Mouse (Mus musculus): Measurements from ENCODE around the gene Hoxc5.

Gene Hoxc5

DNA sequence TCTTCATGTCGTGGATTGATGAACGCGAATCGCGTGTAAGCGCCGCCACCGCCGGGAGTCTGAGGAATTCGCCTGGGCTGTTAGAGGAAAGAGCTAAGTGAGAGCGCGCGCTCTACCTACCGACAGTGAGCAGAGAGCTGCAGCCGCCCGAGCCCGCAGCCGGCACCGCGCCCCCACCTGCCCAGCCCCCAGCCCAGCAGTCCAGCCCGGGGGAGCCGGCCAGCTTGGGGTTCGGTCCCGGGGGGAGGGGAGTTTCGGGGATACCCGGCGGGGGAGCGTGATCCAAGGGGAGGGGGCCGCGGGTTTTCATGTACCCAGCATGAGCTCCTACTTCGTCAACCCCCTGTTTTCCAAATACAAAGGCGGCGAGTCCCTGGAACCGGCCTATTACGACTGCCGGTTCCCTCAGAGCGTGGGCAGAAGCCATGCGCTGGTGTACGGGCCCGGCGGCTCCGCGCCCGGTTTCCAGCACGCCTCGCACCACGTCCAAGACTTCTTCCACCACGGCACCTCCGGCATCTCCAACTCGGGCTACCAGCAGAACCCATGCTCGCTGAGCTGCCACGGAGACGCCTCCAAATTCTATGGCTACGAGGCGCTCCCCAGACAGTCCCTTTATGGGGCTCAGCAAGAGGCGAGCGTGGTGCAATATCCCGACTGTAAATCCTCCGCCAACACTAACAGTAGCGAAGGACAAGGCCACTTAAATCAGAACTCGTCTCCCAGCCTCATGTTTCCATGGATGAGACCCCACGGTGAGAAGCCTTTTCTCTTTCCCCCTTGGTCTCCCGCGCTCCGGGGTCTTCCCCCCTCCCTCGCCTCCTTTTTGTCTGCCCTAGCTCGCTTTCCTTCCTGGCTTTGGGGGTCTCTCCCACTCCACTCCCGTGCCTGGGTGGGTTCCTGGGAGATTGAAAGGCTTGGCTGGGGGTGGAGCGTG, 23.5 kb downstream of the Hoxc5 start, which contains the start of gene Hoxc8:
TSS of gene Hoxc8 (plus strand) at position 147 of the 937 bp plus-strand sequence.
- no peak for DNase-seq (ENCODE audit: low read depth, low spot score)

DNA sequence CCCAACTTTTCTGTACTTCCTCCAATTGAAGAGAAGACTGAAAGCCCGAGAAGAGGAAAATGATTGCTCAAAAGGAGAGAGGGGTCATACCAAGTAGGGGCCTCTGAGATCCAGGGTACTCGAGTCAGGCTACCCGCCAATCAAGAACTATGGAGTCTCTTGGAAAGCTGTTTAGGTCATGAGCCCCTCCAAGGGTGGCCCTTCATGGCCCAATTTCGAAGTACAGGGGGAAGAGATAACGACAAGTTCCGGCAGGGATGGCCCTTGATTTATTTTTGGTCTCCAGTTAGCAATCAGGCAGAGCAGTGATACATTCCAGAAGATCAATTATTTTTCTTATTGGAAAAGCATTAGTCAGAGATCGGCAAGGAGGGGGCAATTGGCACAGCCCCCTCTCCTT, 24.5 kb downstream of the Hoxc5 start:
- no peak for DNase-seq (ENCODE audit: low read depth, low spot score)

DNA sequence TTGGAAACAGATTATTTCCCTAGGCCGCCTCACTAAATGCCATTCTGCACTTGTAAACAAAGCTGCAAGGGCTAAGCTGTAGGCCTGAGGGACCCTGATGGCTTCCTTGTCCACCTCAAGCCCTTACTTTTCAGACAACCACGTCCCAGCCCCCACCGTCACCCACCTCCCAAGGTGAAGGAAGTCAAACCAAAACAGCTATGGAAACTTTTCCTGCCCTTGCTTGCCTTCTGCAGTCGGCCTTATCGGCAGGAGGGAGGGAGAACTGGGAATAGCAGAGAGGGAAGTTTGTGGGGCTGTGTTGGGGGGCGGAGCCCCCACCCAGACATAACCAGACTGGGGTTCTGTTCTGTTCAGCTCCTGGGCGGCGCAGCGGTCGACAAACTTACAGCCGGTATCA, 25.0 kb downstream of the Hoxc5 start:
- DNase-seq (ENCODE audit: low read depth, low spot score): no peak

DNA sequence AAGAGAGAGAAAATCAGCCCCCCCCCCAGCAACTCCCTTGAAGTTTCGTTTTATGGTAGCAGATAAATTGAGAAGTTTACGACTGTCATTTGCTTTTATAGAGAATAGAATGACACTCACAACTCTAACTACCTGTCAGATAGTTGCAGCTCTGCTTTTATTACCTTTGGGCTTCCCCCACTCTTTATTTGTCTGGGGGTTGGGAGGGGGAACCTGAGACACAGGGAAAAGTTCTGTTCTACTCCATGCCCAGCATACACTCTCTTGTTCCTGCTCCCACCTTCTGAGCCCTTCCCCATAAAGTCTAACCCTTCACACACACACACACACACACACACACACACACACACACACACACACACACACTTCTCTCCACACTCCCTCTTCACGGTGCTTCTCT, 25.6 kb downstream of the Hoxc5 start:
- no peak for DNase-seq (ENCODE audit: low read depth, low spot score)

DNA sequence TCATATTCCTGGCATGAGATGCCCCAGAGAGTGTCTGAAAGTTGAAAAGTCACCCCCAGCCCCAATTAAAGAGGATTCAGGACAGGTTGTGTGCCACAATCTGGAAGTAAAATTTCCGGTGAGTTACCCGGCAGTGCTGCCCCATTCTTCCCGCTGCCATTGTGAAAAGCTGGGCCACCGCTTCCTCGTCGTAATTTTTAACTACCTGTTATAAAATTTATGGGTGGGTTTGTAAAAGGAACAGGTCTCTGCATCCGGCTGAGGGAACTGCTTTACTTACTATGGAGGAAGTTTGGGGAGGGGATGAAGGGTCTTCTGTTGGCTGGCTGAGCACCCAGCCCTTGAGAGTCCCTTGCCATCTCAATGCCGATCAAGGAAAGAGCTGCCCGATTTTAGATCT, 29.3 kb downstream of the Hoxc5 start:
- DNase-seq (ENCODE audit: low read depth, low spot score): no peak

DNA sequence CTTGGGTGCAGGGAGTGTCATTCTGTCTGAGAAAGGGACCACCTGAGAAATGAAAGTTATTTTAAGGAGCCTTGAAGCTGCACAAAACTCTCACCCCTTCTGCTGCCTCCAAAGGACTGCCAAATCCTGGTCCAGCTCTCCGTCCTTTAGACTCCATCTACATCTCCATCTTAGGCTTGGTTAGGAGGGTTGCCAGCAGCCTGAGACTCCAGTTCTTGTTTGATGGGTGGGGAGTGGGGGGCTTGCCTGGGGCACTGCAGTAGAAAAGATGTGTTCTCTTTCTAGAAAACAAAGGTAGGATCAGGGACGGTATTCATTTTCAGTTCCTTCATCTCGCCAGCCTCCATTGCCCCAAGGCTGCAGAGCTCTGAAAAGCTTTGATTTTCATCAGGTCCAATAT, 30.2 kb downstream of the Hoxc5 start:
- no peak for DNase-seq (ENCODE audit: low read depth, low spot score)

DNA sequence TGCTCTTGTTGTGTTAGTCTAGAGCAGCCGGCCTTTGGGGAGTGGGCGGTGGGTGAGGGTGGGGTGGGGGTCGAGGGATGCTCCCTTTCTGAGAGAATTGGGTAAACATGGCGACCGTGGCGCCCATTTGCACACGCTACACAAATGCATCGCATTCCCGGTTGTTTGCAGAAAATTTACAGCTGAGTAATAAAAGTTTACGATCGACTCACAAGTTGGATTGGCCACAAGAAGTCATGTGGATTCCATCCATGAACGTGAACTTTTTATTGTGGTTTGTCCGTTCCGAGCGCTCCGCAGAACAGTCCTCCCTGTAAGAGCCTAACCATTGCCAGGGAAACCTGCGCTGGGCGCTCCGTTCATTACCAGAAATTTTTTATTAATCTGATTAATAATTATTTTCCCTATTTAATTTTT, 30.7 kb downstream of the Hoxc5 start, which contains the start of gene Hoxc6:
TSS of gene Hoxc6 (plus strand) at position 319 of the 417 bp plus-strand sequence.
- DNase-seq (ENCODE audit: low read depth, low spot score): no peak

DNA sequence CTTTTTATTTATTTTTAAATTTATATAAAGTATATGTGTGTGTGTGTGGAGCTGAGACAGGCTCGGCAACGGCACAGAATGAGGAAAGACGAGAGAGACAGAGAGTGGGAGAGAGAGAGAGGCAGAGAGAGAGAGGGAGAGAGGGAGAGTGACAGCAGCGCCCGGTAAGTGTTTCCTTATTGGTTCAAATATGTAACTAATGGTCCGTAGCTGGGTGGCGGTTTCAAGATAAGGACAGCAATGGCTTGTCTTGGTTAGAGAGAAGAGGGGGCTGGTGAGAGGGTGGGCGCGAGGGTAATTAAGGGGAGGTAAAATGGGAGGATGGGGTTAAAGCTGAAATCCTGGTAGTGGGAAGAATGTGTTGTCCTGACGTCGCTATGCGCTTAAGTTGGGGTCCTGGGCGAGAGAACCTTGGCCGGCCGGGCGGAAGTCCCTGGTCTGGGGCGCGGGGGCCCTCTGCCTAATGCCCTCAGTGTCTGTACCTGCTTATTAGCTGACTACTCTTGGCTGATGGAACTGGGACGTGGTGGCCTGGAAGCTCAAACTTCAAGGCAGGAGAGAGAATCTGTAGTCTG, 31.5 kb downstream of the Hoxc5 start:
- DNase-seq (ENCODE audit: low read depth, low spot score): no peak

DNA sequence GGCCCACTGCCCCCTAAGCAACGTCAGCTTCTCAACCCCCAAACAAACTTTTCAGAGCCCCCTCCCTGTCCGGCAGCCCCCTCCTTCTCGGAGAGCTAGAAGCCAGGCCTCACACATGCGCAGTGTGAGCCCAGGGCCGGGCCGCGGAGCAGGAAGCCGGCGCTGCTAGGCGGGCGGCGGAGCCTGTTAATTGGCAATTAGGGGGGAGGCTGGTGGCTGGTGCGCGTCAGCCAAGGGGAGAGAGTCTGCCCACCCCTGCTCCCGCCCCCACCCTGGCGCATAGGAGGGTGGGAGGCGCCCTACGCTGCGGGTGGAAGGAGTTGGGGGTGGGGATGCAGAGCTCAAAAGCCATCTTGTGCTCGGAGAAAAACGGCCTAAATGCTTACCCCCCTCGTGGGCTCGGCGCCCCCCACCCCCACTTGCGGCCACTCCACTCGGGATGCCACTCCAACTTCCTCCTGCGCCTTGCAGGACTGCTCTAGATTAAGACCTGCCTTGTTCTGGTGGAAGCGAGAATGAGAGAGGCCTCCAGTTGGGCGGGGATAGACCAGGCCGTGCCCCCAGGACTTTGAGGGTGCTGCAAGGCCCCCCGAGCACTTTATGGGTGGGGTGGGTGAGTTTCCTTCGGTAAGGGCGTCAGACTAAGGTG, 32.1 kb downstream of the Hoxc5 start:
- DNase-seq (ENCODE audit: low read depth, low spot score): peak; percentile 91

DNA sequence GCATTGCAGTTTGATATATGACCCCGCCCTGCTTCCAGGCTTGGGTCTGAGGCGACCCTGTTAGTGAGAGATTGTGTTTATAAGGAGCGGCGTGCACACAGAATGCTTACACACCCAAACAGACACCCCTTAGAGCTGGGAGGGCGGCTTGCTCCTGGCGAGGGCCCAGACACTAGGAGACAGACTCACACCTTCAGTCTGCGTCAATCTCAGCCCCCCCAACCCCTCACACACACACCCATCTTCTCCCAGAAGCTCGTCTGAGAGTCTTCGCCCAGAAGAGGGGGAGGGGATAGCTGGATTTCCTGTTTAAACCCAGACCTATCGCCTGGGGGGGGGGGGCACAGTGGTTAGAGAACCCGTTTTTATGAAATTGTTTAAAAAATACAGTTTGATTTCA, 32.7 kb downstream of the Hoxc5 start:
- no peak for DNase-seq (ENCODE audit: low read depth, low spot score)

DNA sequence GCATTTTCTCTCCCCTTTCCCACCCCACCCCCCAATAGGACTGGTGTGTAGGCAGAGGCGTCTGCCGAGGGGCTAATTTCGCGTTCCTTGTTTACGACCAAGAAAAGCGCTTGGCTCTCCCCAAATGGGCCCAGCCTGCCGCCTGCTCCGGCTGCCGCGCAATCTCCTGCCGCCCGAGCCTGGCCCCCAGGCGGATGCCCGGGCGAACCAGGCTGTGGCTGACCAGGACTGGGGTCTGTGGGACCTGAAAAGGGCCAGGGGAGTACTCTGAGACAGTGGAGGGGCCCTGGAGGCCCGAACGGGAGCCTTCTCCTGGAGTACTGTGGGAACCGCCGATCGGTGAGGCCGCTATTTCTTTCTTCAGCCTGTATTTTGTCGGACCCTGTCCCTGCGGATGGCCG, 33.3 kb downstream of the Hoxc5 start:
- no peak for DNase-seq (ENCODE audit: low read depth, low spot score)

DNA sequence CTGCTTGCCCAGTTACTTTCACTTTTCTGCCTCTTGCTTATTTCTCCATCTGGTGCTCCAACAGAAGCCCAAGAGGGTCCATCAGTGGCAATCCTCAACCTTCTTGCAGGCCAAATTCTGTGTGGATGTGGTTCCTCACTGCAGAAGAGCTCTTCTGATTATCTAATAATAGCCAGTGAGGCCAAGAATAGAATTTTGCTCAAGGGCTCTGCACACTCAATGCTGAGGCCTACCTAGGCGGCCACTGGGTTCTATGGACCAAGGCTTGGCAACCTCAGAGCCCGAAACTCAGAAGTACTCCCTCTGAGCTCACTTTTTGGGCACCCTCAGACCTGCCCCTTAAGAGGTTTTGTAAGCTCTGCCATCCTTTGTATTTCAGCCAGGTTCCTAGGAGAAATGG, 34.1 kb downstream of the Hoxc5 start:
- DNase-seq (ENCODE audit: low read depth, low spot score): no peak

DNA sequence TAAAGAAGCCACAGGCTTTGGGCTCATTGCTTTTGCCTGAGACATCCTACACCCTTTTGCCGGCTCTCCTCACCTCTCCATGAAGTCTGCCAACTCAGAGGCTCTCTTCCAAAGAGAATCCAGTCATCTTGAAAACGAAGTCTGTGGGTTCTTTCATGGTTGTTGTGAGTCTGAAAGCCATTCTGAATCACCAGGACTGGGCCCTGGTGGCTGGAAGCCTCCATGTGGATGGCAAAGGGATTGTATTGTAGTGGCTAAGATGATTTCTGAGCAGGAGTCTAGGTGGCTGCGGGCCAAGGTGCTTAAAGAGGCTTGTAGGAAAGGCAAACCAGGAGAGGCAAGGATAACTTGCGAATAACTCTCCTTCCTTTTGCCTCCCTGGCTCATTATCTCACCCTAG, 34.9 kb downstream of the Hoxc5 start:
- DNase-seq (ENCODE audit: low read depth, low spot score): no peak

DNA sequence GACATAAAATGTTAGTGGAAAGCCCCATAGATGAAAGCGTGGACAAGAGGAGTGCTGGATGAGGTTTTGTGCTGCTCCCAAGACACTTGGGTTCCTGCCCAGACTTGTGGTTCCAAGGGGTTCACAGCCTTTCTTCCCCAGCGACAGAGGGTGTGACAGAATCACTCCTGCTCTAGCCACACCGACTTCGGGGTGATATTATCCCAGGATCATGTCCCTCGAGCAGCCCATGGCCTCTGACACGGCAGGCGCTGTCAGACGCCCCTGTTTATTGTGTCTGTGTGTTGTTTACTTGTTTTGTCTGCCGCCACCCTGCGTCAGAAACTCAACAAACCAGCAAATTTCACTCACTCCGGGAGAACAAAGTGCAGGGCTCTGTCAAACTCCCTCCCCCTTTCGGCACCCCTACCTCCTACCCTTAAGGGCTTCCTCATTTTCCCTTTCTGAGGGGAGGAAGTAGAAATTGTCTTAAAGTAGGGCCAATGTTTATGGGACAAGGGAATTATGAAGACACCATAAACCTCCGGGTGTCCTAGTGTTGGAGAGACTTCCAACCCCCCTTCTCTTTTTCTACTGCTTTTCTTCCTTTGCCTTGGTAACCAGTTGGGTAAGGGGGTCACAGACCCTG, 35.7 kb downstream of the Hoxc5 start:
- DNase-seq (ENCODE audit: low read depth, low spot score): no peak

DNA sequence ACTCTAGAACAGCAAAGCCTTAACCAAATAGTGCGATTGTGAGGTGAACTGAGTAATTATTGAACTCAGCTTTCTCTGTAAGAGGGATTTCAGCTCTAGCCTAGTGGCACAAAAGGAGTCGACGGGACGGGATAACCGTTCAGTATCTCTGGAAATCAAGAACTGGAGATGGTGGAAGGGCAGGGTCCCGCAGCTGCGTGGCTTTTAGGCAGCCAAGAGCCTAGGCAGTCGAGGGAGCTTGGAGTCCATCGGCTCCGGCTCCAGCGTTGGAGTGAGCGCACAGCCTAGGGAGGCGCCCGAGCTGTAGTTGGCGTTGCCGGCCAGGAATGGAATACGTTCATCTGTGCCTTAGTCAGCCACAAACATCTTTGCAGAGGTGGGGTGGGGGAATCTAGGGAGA, 38.1 kb downstream of the Hoxc5 start:
- DNase-seq (ENCODE audit: low read depth, low spot score): no peak

DNA sequence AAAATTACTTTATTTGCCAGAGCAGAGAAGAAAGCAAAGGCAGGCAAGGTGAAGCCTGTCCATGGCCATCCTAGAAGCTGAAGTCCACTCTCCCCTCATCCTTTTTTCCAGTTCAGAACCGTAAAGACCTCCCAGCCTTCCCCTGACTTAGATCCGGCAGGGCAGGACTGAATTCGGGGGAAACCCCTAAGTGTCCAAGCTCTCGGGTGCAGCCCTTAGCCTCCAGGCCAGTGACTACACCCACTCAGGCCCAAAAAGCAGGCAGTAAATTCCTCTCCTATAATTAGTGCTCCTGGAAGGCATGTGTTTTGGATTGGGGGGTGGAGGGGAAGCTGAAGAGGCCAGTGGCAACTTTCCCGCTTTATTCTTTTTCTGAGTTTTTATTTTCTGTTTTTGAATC, 38.6 kb downstream of the Hoxc5 start:
- DNase-seq (ENCODE audit: low read depth, low spot score): no peak

DNA sequence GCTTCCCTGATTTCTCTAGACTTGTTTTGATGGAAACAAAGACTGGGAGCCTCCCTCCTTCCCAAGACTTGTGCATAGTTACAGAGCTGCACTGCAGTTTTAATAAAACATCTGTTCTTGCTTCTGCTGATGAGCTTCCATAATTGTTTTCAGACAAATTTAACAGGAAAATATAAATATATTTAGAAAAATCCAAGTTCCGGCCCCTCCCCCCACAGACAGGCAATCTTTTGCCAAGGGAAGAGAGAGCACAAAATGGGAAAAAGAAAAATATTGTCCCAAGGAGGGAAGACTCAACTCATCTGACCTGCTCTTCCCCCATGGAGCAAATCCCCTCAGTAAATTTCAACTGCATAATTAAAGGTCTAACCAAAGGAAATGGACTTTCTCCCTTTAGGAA, 39.1 kb downstream of the Hoxc5 start:
- no peak for DNase-seq (ENCODE audit: low read depth, low spot score)

DNA sequence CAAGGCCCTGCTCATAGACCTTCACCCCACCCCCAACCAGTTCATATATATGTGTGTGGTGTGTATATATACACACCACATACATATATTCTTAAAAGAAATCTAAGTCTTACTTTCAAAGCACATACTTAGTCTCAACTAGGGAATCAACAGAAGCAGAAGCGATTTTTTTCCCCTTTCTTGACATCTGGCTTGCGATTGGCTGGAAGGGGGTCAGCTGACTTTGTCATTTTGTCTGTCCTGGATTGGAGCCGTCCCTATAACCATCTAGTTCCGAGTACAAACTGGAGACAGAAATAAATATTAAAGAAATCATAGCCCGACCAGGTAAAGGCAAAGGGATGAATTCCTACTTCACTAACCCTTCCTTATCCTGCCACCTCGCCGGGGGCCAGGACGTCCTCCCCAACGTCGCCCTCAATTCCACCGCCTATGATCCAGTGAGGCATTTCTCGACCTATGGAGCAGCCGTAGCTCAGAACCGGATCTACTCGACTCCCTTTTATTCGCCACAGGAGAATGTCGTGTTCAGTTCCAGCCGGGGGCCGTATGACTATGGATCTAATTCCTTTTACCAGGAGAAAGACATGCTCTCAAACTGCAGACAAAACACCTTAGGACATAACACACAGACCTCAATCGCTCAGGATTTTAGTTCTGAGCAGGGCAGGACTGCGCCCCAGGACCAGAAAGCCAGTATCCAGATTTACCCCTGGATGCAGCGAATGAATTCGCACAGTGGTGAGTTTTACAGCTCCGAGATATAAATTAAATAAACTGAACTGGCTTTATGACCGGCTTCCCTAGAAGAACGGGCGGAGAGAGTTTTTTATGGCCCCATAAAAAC, 42.2 kb downstream of the Hoxc5 start:
- DNase-seq (ENCODE audit: low read depth, low spot score): no peak

DNA sequence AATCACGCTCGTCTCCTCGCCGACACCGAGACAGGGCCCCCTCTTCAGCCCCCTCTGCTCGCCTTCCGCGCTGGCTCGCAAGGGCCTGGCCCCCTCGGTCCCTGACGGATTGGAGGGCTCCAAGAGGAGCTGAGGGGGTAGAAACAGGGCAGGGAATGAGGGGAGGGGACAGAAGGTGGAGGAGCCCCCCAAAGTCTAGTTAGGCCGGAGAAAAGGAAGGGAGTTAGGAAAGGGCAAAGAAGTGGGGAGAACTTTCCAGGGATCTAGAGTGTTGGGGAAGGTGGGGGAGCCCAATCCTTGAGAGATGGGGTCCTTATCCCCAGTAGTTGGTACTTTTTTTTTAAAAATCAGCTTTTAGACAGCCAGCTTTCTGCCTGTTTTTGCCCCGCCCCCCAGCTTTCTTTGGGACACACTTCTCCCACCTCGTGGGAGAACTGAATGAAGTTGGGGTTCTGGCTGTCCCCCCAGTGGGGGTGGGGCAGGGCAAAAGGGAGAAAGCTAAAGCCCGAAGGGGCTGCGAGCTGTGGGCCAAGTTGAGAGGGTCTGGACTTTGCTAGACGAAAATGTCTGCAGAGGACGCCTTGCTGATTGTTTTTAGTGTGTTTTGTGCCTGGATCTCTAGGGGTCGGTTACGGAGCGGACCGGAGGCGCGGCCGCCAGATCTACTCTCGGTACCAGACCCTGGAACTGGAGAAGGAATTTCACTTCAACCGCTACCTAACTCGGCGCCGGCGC, 43.0 kb downstream of the Hoxc5 start:
- no peak for DNase-seq (ENCODE audit: low read depth, low spot score)

DNA sequence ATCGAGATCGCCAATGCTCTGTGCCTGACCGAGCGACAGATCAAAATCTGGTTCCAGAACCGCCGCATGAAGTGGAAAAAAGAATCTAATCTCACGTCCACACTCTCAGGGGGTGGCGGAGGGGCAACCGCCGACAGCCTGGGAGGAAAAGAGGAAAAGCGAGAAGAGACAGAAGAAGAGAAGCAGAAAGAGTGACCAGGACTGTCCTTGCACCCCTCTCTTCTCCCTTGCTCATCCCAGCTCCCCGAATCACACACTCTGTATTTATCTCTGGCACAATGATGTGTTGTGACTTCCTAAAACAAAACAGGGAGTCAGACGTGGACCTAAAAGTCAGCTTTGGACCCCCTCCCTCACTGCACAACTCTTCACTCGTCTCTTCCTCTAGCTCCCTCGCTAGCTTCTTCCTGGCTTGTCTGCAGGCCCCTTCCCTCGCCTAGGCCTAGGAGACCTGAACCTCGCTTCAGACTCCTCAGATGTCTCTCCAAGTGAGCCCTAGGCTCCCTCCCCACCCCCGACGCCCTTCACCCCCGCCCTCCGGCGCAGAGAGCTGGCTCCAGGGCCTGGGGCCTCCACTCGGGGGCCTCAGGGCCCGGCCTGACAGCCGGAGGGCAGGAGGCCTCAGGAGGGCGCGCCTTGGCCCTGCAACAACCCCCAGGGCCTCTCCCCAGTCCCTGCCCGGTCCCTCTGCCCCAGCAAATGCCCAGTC, 43.8 kb downstream of the Hoxc5 start:
- no peak for DNase-seq (ENCODE audit: low read depth, low spot score)
